Mouse (Mus musculus) midbrain, embryonic 11.5 days (tissue): ENCODE measurements at regions not wholly inside any gene's neighbourhood (a gene's known extent, or its start where the extent isn't known, plus 50 kb on each side); places are given as distances from the start of the nearest gene placed in this dataset.

Experiments used
- ATAC-seq: fragments of 200-750 bp; cut with Nextera tagmentation; 2 replicates; pipeline ENCODE4 v1.8.0; 2017; ENCODE audit warnings: moderate TSS enrichment, moderate library complexity; ENCODE audit not compliant: low FRiP score
- DNase-seq: peaks from one replicate; pipeline ENCODE4 v3.0.0; 2015; ENCODE audit warnings: low spot score; ENCODE audit errors: missing footprints
- H3K27ac ChIP-seq: fragments of 300-500 bp; sonication (generic); 2 replicates; pipeline ENCODE4 v1.5.1; 2014; ENCODE audit warnings: low read depth, low read length
- H3K27me3 ChIP-seq: fragments of 300-500 bp; sonication (generic); 2 replicates; pipeline ENCODE4 v1.6.1; 2014; ENCODE audit warnings: mild to moderate bottlenecking, low read length, moderate library complexity, mixed read lengths; ENCODE audit not compliant: control insufficient read depth, insufficient read depth
- H3K36me3 ChIP-seq: fragments of 300-500 bp; sonication (generic); 2 replicates; pipeline ENCODE4 v1.6.1; 2014; ENCODE audit warnings: mild to moderate bottlenecking, low read length, moderate library complexity, mixed read lengths; ENCODE audit not compliant: control insufficient read depth, insufficient read depth
- H3K4me1 ChIP-seq: fragments of 300-500 bp; sonication (generic); 2 replicates; pipeline ENCODE4 v1.6.1; 2014; ENCODE audit warnings: low read length; ENCODE audit not compliant: control insufficient read depth, insufficient read depth
- H3K4me2 ChIP-seq: fragments of 300-500 bp; sonication (generic); 2 replicates; pipeline ENCODE4 v1.6.1; 2014; ENCODE audit warnings: mild to moderate bottlenecking, moderate library complexity
- H3K4me3 ChIP-seq: fragments of 300-500 bp; sonication (generic); 2 replicates; pipeline ENCODE4 v1.5.1; 2014; ENCODE audit warnings: low read depth, low read length
- H3K9ac ChIP-seq: fragments of 300-500 bp; sonication (generic); 2 replicates; pipeline ENCODE4 v1.6.1; 2014; ENCODE audit warnings: low read length
- H3K9me3 ChIP-seq: fragments of 300-500 bp; sonication (generic); 2 replicates; pipeline ENCODE4 v1.6.1; 2016; ENCODE audit warnings: low read length; ENCODE audit not compliant: control insufficient read depth
- WGBS: fragments of 180-500 bp; shearing (Covaris S2); extraction: QIAGEN DNeasy Blood & Tissue Kit; methylation state at CpG from one replicate; pipeline ENCODE4 v1.1.7; 2014; 5-methylcytosine and 5-hydroxymethylcytosine counted together

DNA sequence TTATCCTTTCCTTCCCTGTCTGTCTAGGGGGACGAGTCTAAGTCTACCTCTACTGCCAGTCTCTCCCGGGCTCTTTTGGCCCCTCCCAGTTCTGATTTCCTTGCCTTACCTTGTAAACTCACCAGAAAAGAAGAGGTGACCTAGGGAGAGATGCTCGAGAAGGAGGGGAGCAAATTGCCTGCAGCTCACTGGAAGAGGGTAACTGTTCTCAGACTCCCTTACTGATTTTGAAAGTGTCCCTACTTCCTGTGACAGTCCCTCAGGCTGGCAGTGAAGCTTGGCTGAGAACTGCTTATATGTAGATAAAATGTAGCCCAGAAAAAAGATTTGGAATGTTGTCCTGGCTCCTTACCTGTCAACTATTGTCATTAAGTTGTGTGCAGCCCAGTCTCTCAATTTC lies 180.6 kb upstream of the Tab2 start:
- WGBS = 83% methylated on average over 3 of the region's 3 CpGs
- no peak overlapping the region for H3K27ac ChIP-seq
- no peak for ATAC-seq
- no peak overlapping the region for H3K9ac ChIP-seq
- H3K36me3 ChIP-seq = no peaks in the 10 kb centered on the region
- H3K4me2 ChIP-seq = no peak overlapping the region
- no peak for DNase-seq
- peaks cover 12% of the 10 kb centered on the region; the same call in 1 of the 2 replicates for H3K4me1 ChIP-seq
- H3K4me3 ChIP-seq = no peak overlapping the region
- no peaks in the 10 kb centered on the region for H3K9me3 ChIP-seq
- no peaks in the 10 kb centered on the region; the same call in 1 of the 2 replicates for H3K27me3 ChIP-seq

DNA sequence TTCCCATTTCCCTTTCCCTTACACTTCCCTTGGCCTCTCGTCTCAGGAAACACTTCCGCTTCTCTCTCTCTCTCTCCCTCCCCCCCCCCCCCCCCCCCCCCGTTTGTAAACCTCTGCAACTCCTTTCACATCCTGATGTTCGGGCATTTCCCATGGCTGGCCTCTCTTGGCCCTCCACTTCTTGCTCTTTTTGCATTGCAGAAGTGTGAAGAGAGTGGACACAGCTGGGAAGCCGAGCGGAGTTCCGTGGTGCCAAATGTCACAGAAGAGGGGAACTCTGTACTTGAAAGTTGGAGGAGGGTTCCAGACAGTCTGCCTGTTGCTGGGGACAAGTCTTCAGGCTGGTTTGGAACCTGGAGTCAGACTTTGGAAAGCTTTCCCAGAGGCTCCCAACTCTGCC lies 179.2 kb upstream of the Tab2 start:
- Histone ChIP-seq H3K4me3 (no peak overlapping the region), H3K4me2 (no peak overlapping the region), H3K27me3 (no peaks in the 10 kb centered on the region; the same call in 1 of the 2 replicates), H3K27ac (no peak overlapping the region), H3K9me3 (no peaks in the 10 kb centered on the region), H3K9ac (no peak overlapping the region), H3K4me1 (peaks cover 12% of the 10 kb centered on the region; the same call in 1 of the 2 replicates), H3K36me3 (no peaks in the 10 kb centered on the region)
- no peak for ATAC-seq
- 88% methylated on average over 6 of the region's 7 CpGs for WGBS
- DNase-seq = no peak

DNA sequence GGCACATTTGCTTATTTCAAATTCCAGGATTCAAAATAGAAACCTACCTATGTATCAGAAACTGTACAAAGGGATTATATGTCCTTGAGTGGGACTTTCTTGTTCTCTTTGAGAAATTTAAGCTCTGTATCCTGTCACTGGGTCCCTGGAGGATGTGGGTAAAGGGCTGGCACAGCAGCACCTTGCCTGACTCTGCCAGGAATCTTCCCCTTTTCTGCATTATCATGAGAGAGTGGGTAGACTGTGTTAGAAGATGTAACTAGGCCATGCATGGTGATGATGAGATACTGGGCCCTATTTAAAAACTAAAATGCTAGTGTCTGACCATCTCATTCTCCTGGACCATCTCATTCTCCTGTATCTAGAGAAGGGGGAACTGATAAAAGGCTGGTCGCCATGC lies 178.4 kb upstream of the Tab2 start:
- Histone ChIP-seq H3K4me2 (no peak overlapping the region), H3K9me3 (no peaks in the 10 kb centered on the region), H3K36me3 (no peaks in the 10 kb centered on the region), H3K9ac (no peak overlapping the region), H3K4me3 (no peak overlapping the region), H3K27ac (no peak overlapping the region), H3K27me3 (no peaks in the 10 kb centered on the region; the same call in 1 of the 2 replicates), H3K4me1 (peaks cover 12% of the 10 kb centered on the region; the same call in 1 of the 2 replicates)
- WGBS = 89% methylated on average over 1 of the region's 1 CpGs
- ATAC-seq = no peak
- DNase-seq = no peak

DNA sequence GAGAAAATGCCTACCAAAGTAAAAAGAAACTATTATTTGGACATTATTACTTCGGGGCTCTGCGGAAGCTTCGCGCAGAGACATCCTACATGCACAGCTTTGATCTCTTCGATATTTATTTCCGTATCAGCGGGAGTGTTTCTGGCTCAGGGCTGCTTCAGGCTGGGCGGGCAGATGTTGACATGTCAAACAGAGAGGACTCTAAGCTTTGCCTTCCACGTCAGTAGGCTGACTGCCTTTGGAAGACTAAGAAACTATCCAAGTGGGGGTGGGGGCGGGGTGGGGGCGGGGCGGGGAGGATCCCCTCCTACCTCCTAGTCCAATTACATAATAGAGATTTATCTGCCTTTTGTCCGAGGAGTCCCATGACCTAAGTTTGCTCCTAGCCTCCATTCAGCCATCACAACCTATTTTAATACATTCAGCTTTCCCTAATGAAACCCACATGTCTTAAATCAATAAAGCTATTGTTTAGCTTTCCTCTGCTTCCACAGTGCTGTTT lies 177.5 kb upstream of the Tab2 start:
- Histone ChIP-seq H3K4me3 (no peak overlapping the region), H3K9ac (no peak overlapping the region), H3K27me3 (no peaks in the 10 kb centered on the region; the same call in 1 of the 2 replicates), H3K27ac (no peak overlapping the region), H3K9me3 (no peaks in the 10 kb centered on the region), H3K4me1 (peaks cover 12% of the 10 kb centered on the region; the same call in 1 of the 2 replicates), H3K4me2 (peak overlapping the region; percentile 20; the same call in 1 of the 2 replicates), H3K36me3 (no peaks in the 10 kb centered on the region)
- peak; percentile 71 for ATAC-seq
- DNase-seq = peak; percentile 86
- 19% methylated on average over 13 of the region's 13 CpGs for WGBS

DNA sequence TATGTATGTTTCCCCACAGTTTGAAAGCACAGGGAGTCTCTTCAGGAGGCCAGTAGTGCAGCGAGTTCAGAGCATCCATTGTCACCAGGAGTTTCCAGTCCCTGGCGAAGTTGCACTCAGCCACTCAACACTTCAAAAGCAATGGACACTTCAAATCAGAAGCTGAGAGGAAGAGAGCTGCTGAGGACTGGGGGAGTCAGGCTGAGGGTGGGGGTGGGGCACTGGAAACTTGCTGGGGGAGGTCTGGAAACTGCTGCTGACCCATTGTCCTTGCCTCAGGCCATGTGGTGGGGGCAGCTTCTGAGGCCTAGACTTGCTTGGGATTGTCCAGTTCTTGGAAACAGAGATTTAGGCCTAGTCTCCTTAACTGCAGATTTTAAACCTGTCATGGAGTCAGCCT lies 176.8 kb upstream of the Tab2 start:
- DNase-seq (peak; percentile 90), ATAC-seq (peak; percentile 33; the same call in 1 of the 2 replicates)
- no peaks in the 10 kb centered on the region; the same call in 1 of the 2 replicates for H3K27me3 ChIP-seq
- H3K9me3 ChIP-seq = no peaks in the 10 kb centered on the region
- H3K4me1 ChIP-seq = peaks cover 12% of the 10 kb centered on the region; the same call in 1 of the 2 replicates
- H3K36me3 ChIP-seq = no peaks in the 10 kb centered on the region
- H3K4me2 ChIP-seq = no peak overlapping the region; the same call in 1 of the 2 replicates
- WGBS = 39% methylated on average over 2 of the region's 2 CpGs
- H3K4me3 ChIP-seq = no peak overlapping the region
- H3K9ac ChIP-seq = no peak overlapping the region
- H3K27ac ChIP-seq = no peak overlapping the region

DNA sequence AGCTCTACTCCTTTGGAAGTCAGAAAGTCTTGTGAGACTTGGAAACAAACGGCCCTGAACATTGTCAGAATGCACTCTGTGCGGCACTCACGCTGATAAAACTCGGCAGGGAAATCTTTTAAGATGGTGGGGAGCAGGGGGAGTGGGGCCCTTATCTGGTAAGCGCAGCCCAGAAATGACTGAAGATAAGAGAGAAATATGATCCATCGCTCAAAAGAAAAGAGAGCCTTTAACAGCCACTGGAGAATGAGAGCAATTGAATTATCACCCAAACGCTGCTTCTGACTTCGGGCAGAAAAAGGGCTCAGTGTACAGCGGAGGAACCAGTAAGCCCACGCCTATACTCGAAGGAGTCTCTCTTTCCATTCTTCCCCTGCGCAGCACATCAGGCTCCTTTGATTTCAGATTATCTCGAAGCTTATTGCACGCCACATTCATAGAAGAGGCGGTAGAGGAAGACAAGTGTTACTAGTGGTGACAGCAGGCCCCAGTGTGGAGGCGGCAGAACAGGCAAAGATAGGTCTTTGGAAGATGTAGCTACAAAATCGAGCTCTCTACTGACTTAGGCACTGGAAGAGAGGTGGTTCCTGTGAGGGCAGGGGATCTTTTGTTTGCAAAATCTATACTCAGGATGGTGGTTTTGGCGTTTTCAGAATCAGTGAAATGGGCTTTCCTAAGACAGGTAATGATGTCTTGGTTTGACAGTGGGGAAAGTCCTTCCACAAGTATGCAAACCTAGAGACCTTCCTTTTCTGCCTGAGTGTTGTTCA lies 174.6 kb upstream of the Tab2 start:
- no peak overlapping the region for H3K4me2 ChIP-seq
- ATAC-seq (no peak), DNase-seq (no peak)
- H3K27ac ChIP-seq = no peak overlapping the region
- 63% methylated on average over 18 of the region's 18 CpGs for WGBS
- H3K4me1 ChIP-seq = peaks cover 12% of the 10 kb centered on the region; the same call in 1 of the 2 replicates
- H3K4me3 ChIP-seq = no peak overlapping the region
- H3K9me3 ChIP-seq = no peaks in the 10 kb centered on the region
- H3K36me3 ChIP-seq = no peaks in the 10 kb centered on the region
- H3K9ac ChIP-seq = no peak overlapping the region
- H3K27me3 ChIP-seq = no peaks in the 10 kb centered on the region

DNA sequence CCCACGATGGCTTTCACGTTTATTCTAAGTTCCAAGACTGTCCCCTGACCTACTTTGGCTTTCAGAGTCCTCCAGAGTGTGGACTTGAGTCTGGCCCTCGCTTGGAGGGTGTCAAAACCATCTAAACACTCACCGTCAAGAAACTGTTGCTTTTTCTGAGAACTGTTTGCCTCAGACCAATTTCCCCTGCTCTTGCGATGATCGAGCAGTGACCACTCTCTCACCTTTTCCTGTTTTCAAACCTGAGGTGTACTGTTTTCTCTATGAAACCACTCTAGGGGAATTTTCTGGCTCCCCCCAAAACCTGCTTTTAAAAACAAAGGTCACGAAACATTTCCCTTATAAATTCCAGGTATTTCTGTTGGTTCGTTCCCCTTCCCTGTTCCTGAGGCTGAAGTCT lies 174.0 kb upstream of the Tab2 start:
- no peak for ATAC-seq
- no peak overlapping the region for H3K27ac ChIP-seq
- WGBS = 82% methylated on average over 8 of the region's 8 CpGs

DNA sequence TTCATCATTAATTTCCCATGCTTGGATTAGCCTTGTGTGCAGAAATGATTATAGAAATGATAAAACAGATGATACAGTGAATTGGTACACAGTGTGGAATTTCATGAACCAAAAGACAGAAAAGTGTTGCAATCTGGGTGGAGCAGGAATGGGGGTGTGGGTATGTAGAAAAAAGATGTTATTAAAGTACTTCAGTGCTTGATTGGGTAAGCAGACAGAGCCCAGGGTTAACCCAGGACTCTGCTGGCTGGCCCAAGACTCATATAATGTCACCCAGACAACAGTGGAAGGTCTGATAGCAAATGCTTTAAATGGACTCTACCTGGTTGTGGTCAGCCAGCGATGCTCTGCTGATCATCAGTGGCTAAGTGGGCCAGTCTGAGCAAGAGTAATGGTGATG lies 168.1 kb upstream of the Tab2 start:
- 95% methylated on average over 1 of the region's 1 CpGs for WGBS
- no peaks in the 10 kb centered on the region for H3K9me3 ChIP-seq
- H3K27ac ChIP-seq = no peak overlapping the region
- no peak for ATAC-seq
- H3K4me3 ChIP-seq = no peak overlapping the region
- H3K4me1 ChIP-seq = no peaks in the 10 kb centered on the region
- H3K4me2 ChIP-seq = no peak overlapping the region
- H3K9ac ChIP-seq = no peak overlapping the region
- no peaks in the 10 kb centered on the region for H3K27me3 ChIP-seq
- H3K36me3 ChIP-seq = no peaks in the 10 kb centered on the region
- no peak for DNase-seq

More for the DNA sequence above, 174.0 kb upstream of the Tab2 start:
- Histone ChIP-seq H3K9ac (no peak overlapping the region), H3K36me3 (no peaks in the 10 kb centered on the region), H3K4me2 (no peak overlapping the region), H3K27me3 (no peaks in the 10 kb centered on the region), H3K4me3 (no peak overlapping the region), H3K9me3 (no peaks in the 10 kb centered on the region), H3K4me1 (peaks cover 12% of the 10 kb centered on the region; the same call in 1 of the 2 replicates)
- no peak for DNase-seq

DNA sequence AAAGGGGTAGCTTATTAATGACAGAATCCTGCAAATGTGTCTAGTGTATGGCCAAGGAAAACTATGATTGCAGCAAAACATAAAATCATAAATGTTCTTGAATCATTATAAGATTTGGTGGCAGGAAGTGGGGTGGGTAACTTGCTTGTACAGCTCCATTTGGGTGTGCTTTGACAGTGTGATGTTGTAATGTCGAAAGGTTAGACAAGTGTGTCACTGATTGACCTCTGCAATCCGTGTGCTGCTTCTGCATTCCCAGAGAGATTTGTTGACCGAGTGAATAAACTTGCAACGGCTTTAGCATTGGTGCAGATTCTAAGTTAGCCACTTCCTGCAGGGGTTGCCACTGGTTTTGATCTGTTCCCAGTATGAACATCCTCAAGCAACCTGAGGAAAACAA lies 165.9 kb upstream of the Tab2 start:
- no peak overlapping the region for H3K27ac ChIP-seq
- WGBS = 65% methylated on average over 4 of the region's 4 CpGs
- H3K27me3 ChIP-seq = no peaks in the 10 kb centered on the region
- no peak overlapping the region for H3K4me3 ChIP-seq
- H3K4me2 ChIP-seq = no peak overlapping the region
- no peak overlapping the region for H3K9ac ChIP-seq
- no peaks in the 10 kb centered on the region for H3K4me1 ChIP-seq
- no peaks in the 10 kb centered on the region for H3K36me3 ChIP-seq
- no peak for DNase-seq
- ATAC-seq = no peak
- H3K9me3 ChIP-seq = no peaks in the 10 kb centered on the region
